Mouse (Mus musculus): ENCODE measurements around the gene Hibch. TPM values are rescaled to one million over a fixed set of nuclear protein-coding genes. Genes with fewer than 3 reads are reported as not detected.

Hibch gene
- polyA plus RNA-seq, 1 experiment = 9.1 TPM

DNA sequence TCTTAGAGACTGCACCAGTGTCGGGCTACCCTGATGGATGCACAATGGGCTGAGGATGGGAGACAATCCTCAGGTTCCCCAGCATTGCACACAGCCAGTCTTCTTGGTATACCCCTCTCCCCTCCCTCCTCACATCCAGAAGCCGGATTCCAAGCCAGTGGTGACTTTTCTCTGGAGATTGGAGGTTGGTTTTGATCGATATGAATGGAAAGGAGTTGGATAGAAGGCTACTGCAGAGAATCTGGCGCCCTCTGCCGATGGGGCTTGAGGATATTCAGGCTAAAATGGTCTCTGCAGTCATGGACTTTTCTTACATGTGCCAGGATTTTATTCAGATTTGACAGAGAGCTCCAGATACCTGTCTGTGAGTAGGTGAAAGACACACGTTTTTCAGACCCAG lies 110.4 kb downstream of the Hibch start:
- H3K4me1 ChIP-seq (ENCODE audit: control insufficient read depth, insufficient read depth, insufficient read length, low read length) = peaks cover 11% of the 10 kb centered on the region; the same call in 1 of the 2 replicates
- H3K36me3 ChIP-seq (ENCODE audit: control insufficient read depth, insufficient read depth, low read length) = no peaks in the 10 kb centered on the region
- TF ChIP-seq POLR2A (IDR thresholded peaks at IDR 0.05; ENCODE audit: low read depth, low read length) (no peak), CTCF (IDR thresholded peaks at IDR 0.05; ENCODE audit: extremely low read depth, insufficient read length, insufficient replicate concordance, low read depth, low read length) (peak; percentile 49; the same call in 1 of the 2 replicates)
- WGBS = 23% methylated on average over 6 of the region's 6 CpGs
- no peaks in the 10 kb centered on the region for H3K27me3 ChIP-seq (ENCODE audit: control insufficient read depth, insufficient read depth, low read length)
- peak overlapping the region; percentile 39; the same call in 1 of the 2 replicates for H3K27ac ChIP-seq (ENCODE audit: insufficient read depth, low read depth, low read length)
- H3K4me3 ChIP-seq (ENCODE audit: low read depth, low read length) = no peak overlapping the region

DNA sequence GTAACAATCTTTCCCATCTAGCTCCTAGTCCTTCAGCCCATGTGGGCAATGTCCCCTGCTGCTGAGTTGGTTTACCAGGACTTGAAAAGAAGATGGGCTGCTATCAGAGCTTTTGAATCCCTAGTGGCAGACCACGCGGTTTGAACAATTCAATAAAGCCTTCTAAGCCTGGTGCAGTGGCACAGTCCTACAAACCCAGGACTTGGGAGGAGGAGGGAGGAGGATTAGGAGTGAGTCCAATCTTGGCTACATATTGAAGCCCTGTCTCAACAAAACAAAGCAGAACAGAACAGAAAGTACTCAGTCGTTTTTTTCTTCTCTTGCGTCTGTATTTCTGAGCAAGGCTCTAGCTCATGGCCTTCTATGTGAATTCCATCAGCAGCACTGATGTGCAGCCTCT lies 112.0 kb downstream of the Hibch start:
- Histone ChIP-seq H3K4me1 (ENCODE audit: control insufficient read depth, insufficient read depth, insufficient read length, low read length) (peaks cover 11% of the 10 kb centered on the region; the same call in 1 of the 2 replicates), H3K27me3 (ENCODE audit: control insufficient read depth, insufficient read depth, low read length) (no peaks in the 10 kb centered on the region), H3K27ac (ENCODE audit: insufficient read depth, low read depth, low read length) (no peak overlapping the region), H3K36me3 (ENCODE audit: control insufficient read depth, insufficient read depth, low read length) (no peaks in the 10 kb centered on the region), H3K4me3 (ENCODE audit: low read depth, low read length) (no peak overlapping the region)
- TF ChIP-seq POLR2A (IDR thresholded peaks at IDR 0.05; ENCODE audit: low read depth, low read length) = no peak
- 71% methylated on average over 4 of the region's 4 CpGs for whole genome bisulfite sequencing

GRCm38 (mm10) chr1:52960191-52960590 lies 115.5 kb downstream of the Hibch start:
- 28% methylated on average over 6 of the region's 6 CpGs for WGBS
- no peaks in the 10 kb centered on the region for H3K4me1 ChIP-seq (ENCODE audit: control insufficient read depth, insufficient read depth, insufficient read length, low read length)
- H3K27ac ChIP-seq (ENCODE audit: insufficient read depth, low read depth, low read length) = no peak overlapping the region
- H3K36me3 ChIP-seq (ENCODE audit: control insufficient read depth, insufficient read depth, low read length) = no peaks in the 10 kb centered on the region
- no peak overlapping the region for H3K4me3 ChIP-seq (ENCODE audit: low read depth, low read length)
- H3K27me3 ChIP-seq (ENCODE audit: control insufficient read depth, insufficient read depth, low read length) = no peaks in the 10 kb centered on the region
- no peak for TF ChIP-seq POLR2A (IDR thresholded peaks at IDR 0.05; ENCODE audit: low read depth, low read length)
- TF ChIP-seq CTCF (IDR thresholded peaks at IDR 0.05; ENCODE audit: extremely low read depth, insufficient read length, insufficient replicate concordance, low read depth, low read length) = no peak

- Histone ChIP-seq H3K27ac (ENCODE audit: insufficient read depth, low read depth, low read length) (no peak overlapping the region), H3K27me3 (ENCODE audit: control insufficient read depth, insufficient read depth, low read length) (no peaks in the 10 kb centered on the region), H3K36me3 (ENCODE audit: control insufficient read depth, insufficient read depth, low read length) (no peaks in the 10 kb centered on the region), H3K4me3 (ENCODE audit: low read depth, low read length) (no peak overlapping the region), H3K4me1 (ENCODE audit: control insufficient read depth, insufficient read depth, insufficient read length, low read length) (no peaks in the 10 kb centered on the region)
- no peak for TF ChIP-seq CTCF (IDR thresholded peaks at IDR 0.05; ENCODE audit: extremely low read depth, insufficient read length, insufficient replicate concordance, low read depth, low read length)
- no peak for TF ChIP-seq POLR2A (IDR thresholded peaks at IDR 0.05; ENCODE audit: low read depth, low read length)
- 73% methylated on average over 2 of the region's 2 CpGs for WGBS
Measured at GRCm38 (mm10) chr1:52963097-52963496, 118.4 kb downstream of the Hibch start.

DNA sequence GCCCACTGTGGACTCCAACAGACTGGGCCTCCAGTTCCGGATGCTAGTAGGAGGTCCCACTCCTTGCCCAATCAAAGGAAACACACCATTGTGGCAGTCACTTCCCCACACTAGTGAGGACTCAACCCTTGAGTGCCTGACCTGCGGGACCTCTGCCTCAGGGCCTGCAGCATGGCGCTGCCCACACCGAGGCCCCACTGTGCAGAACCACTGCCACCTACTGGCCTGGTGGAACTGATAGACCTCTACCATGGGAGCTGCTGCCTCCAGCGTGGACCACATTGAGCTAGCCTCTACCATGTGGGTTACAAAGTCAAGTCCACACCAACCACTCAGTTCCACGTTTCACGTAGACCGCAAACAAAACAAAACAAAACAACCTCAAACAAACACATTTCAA lies 119.9 kb downstream of the Hibch start:
- Histone ChIP-seq H3K27ac (ENCODE audit: insufficient read depth, low read depth, low read length) (no peak overlapping the region), H3K4me1 (ENCODE audit: control insufficient read depth, insufficient read depth, insufficient read length, low read length) (no peaks in the 10 kb centered on the region), H3K4me3 (ENCODE audit: low read depth, low read length) (no peak overlapping the region), H3K36me3 (ENCODE audit: control insufficient read depth, insufficient read depth, low read length) (no peaks in the 10 kb centered on the region), H3K27me3 (ENCODE audit: control insufficient read depth, insufficient read depth, low read length) (no peaks in the 10 kb centered on the region)
- TF ChIP-seq POLR2A (IDR thresholded peaks at IDR 0.05; ENCODE audit: low read depth, low read length) = no peak
- no peak for TF ChIP-seq CTCF (IDR thresholded peaks at IDR 0.05; ENCODE audit: extremely low read depth, insufficient read length, insufficient replicate concordance, low read depth, low read length)
- 71% methylated on average over 8 of the region's 8 CpGs for WGBS

Other genes starting within 250 kb of the Hibch start
- gene Nemp2, start 214.2 kb upstream of the Hibch start, polyA plus RNA-seq (2012; rRNA removed) = 1.1 and 2.3 TPM in 2 replicates
- 8.2 and 18.6 TPM in 2 replicates for gene Mfsd6, start 117.5 kb upstream of the Hibch start, polyA plus RNA-seq (2012; rRNA removed)
- gene Inpp1, start 27.2 kb upstream of the Hibch start, polyA plus RNA-seq (2012; rRNA removed) = 2.6 and 7.5 TPM in 2 replicates
- 1.3 and 2.1 TPM in 2 replicates for gene 1700019D03Rik, start 175.2 kb downstream of the Hibch start, polyA plus RNA-seq (2012; rRNA removed)
- not detected in 2 replicates for gene Mstn, start 216.7 kb downstream of the Hibch start, polyA plus RNA-seq (2012; rRNA removed)

All from small intestine, adult 2 months (tissue).